Mouse (Mus musculus) monocyte, adult 5-6 weeks (primary cell): Measurements from ENCODE around the gene Rp9. TPM values are rescaled to one million over a fixed set of nuclear protein-coding genes. Genes with fewer than 3 reads are reported as not detected.
A peak's percentile ranks its signal among the peaks of the same experiment; 100 is the strongest.

Source experiments
- ATAC-seq: fragments of 153-309, 156-312 bp; replicated peaks from 2 replicates; pipeline ENCODE4 v1.8.0; 2017; ENCODE audit warnings: mild to moderate bottlenecking; ENCODE audit not compliant: low TSS enrichment, insufficient number of reproducible peaks, severe bottlenecking, poor library complexity, low FRiP score
- total RNA-seq: library from RNA; stranded (forward); fragments of 200-1000, 200-491, 200-594 nt; gene quantifications from 3 replicates; pipeline ENCODE4 v1.2.3, GENCODE M21; 2017

The Rp9 gene
- total RNA-seq = 99.7 to 169 TPM (median 157 TPM) in 3 replicates

DNA sequence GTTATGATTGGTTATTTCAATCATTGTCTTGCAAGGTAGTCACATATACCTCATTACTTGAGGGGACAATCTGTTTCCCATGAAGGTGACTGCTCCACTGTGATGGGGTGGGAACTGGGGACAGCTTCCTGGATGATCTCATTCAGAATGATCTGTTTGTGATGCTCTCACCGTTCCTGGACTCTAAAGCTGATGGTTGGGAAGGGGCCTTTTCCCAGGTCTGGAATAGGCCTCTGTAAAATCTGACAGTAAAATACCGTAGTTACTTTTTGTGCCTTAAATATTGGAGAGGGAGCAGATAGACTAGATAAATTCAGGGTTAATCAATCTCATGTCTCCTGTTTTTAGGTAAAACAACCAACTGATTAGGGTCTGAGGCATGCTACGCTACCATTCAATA, at the start of gene Rp9:
Gene Rp9 (minus strand): TSS at position 101 of the 400 bp plus-strand sequence.
- no peak for ATAC-seq

DNA sequence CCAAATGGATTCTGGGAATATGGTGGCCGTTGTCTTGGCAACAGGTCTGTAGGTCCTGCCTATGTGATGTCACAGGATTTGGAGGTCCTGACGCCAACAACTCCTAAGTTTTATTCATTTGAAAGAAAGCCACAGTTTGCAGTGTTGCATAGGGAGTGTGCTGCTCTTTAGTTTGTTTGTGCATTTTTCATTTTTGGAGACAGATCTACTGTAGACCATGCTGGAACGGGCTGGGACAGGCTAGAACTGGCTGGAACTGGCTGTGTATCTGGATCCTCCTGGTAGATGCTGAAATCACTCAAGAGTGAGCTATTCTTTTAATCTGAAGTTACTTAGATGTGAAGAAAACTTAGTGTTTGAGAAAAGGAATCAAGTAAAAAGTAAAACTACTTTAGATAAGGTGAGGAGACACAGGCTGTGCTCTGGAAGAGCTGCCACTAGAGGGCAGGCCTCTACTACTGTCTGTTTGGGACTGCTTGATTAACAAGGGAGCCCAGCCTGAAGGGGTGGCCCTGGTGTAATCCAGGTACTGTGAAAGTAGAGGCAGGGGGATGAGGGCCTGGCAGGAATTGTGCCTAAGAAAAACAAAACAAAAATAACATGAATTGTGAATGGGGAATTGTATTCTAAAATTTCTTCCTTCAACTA, 49.0 kb upstream of the Rp9 start:
- ATAC-seq = no peak

DNA sequence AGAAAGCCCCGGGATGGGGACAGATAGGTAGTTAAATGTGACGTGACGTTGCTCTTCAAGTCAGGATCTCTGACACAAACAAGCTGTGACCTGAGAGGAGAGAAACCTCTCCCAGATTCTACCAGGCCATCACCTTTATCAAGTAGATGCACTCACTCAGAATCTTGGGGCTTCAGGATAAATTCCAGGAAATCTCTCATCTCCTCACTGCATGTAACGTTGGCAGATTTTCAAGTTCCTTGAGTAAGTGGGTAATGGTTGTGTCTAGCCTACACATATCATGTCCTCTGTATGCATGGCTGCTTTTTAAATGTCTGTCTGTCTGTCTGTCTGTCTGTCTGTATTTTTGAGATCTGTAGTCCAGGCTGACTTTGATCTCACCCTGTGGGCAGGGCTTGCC, 45.5 kb upstream of the Rp9 start:
- ATAC-seq = no peak

DNA sequence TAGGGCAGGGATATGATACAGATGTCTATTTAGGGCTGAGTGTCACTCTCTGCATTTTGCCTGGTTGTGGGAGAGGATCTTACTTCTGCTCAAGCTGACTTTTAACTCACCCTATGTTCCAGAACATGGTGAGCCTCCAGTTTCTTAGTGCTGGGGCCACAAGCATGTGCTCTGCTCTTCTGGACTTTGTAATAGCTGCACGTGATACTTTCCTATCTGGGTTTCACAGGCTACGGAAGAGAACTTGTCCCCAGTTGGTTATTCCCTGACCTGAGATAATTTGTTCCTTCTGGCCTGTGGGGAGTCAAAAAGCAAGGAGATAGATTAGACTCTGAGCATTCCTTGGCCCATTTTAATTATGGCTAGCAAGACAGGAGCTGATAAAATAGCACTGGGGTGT, 36.0 kb upstream of the Rp9 start:
- ATAC-seq = no peak

DNA sequence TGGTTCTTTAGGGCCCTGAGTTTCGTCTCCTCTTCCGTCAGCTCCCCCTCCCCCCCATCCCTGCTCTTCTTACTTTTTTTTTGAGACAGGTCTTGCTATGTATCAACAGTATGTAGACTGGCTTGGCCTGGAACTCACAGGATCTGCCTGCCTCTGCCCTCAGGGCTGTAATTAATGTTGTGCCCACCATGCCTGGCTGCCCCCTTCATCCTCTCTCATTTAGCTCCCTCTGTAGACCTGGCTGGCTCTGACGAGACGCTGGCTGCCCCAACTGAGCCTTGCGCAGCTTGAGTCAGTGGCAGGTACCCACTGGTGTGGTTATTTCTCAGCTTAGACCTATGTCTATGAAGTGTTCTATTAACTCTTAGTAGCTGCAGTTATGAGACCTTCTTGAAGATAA, 34.0 kb upstream of the Rp9 start:
- no peak for ATAC-seq

DNA sequence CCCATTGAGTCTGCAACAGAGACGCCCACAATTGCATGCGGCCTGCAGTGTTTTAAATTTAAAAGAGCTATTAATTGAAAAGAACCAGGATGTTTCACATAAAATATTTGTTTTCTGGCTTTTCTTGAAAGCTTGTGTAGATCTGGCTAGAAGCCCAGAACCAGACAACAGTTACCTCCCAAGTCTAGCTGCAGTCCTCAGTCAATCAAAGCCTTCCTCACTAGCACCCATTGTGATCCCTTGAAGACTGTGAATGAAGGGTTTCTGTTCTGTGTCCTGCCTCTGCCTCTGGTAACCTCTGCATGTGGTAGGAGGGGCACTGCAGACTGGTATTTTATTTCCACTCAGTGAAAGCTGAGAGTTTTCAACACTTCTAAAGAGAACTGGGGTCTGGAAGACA, 33.4 kb upstream of the Rp9 start:
- no peak for ATAC-seq

DNA sequence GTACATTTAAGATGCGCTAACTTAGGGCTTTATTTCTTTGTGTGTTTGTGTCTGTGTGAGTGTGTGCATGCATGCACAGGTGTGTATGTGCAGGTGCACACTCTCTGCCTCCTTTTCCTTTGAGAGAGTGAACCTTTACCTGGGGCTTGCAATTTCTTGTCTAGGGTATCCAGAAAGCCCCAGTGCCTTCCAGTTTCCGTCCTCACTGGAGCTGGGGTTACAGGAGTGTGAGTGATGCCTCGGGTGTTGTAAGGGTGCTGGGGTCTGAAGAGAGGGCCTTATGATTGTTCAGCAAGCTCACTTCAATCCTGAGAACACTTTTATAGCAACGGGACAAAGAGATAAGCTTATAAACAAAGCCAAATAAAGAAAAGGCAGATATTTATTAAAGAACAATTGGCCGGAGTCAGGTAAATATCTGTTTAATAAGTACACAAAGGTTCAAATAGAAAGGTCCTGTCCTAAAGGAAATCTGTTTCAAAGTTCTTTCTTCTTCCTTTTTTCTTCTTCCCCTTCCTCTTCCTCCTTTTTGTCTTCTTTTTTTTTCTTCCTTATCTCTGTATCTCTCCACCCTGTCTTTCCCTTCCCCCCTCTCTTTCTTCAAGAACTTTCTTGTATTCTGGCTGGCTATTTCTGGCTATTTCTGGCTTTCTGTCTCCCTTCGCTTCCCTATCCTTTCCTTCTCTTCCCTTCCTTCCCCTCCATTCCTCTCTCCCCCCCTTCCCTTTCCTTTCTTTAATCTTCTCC, 27.7 kb upstream of the Rp9 start:
- ATAC-seq = no peak

DNA sequence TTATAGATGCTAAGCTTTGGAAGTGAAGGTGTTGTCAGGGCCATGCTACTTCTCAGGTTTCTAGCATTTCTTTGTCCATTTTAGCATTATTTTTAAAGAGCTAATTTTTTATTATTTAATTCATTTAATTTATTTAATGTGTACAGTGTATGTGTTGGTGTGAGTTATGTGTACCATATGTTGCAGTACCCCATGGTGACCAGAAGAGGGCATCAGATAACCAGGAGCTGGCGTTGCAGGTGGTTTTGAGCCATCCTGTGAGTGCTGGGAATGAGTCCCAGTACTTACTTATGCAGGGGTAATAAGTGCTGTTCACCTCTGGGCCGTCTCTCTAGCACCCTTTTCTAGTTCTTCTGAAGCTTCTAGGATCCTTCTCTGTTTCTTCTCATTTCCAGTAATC, 25.6 kb upstream of the Rp9 start:
- ATAC-seq = no peak

DNA sequence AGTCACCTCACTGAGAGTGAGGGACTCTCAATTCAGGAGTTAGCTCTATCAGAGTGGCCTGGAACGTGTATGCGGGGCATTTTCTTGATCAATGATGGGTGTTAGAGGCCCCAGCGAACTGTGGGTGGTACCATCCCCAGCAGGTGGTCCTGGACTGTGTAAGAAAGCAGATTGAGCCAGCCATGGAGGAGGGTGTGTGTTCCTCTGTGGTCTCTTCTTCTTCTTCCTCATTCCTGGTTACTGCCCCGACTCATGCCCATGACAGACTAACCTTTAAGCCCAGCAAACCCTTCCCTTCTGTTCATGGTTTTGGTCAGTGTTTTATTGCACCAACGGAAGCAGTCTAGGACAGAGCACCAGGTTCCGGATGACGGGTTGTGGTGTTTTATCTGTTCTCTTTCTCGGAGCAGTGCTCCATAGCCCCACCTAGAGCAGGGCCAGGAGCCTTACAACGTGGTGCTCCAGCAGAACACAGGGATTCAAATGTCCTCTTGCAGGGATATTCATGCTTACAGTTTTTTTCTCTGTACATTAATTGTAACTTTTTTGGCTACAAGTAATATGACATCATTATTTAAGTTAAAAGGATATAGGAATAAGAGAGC, 24.8 kb upstream of the Rp9 start:
- ATAC-seq = no peak

DNA sequence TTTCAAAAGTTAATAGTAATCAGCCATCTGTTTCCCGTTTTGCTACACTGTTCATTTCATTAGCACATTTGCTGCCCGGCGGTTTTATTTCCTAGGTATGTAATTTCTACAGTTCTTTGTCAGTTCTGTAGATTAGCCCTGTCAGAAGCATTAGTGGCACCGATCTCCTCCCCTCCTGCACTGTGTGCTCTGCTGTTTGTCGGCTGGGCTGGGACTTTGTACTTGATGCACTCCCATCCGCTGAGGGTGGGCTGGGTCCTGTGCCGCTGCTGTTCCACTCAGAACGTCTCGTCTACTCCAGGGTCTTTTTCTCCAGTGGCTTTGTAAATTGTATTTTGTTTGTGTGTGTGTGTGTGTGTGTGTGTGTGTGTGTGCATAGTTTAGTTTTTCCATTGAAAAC, 19.4 kb upstream of the Rp9 start:
- no peak for ATAC-seq

DNA sequence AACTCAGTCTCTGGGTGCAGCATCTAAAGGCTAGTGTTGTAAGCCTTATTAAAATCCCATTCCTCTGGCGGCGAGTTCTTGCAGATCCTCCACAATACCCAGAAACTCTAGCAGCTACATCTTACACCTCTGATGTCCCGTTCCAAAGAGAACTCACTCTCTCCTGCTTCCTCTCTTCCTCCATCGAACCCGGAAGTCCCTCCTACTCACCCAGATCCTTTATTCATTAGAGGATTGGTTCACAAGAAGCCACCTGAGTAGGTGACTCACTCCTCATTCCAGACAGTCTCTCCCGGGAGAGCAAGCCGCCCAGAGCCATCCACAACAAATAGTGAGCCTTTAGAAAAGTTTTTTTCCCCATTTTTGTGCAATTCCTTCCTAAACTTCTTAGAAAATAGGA, 16.7 kb upstream of the Rp9 start:
- ATAC-seq = no peak

DNA sequence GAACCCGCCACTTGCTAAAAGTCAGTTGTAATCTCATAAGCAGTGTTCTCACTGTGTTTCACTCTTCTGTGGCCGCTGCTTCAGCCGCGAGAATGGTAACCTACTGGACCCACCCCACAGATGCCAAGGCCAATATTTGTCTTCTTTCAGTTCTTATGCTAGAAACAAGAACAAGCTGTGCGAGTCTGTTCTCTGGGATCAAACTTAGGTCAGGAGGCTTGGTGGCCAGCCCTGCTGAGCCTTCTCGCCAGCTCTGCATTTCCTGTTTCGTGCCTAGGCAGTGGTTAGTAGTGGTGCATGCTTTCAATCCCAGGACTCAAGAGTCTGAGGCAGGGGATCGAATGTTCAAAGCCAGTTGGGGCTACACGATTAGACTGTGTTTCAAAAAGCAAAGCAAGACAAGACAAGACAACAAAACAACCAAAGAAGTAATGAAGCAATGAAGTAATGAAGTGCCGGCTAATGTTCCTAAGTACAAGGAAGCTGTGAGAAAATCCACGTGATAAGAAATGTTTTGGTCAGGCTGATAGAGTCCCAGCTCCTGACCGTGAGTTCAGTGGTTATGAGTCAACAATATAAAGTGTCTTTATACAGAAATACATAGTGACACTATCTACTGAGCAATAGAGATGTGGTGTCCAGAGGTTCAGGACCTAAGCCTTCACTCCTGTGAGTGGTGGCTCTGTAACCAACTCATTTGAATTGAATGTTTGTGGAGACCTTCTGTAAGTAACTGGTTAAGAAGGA, 15.2 kb upstream of the Rp9 start:
- no peak for ATAC-seq

DNA sequence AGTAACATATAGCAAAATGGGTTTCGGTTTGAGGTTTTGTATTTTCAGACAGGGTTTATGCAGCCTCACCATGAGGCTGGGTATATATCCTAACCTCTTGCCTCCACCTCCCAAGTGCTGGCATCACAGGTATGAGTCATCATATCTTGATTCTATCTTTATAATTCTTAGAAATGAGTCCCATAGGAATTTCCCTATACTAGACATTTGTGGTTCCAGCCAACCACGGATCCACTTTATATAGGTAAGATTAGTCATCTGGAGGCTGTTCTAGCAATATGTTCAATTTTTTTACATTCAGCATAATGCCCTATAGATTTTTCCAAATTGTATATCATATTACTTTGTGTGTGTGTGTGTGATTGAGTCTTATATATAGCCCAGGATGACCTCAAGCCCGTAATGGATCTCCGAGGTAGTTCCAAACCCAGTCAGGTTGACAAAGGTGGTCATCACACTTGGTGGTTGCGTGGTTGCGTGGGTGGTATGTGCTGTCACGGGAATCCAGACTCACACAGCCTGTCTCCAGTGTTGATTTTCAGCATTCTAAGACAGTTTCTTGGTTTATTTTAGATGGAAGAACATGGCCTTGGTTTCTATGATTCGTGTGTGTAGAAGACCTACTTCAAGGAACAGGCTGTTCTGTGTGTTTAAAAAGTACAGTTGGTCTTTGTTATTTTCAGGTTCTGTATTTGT, 14.5 kb upstream of the Rp9 start:
- ATAC-seq = no peak

DNA sequence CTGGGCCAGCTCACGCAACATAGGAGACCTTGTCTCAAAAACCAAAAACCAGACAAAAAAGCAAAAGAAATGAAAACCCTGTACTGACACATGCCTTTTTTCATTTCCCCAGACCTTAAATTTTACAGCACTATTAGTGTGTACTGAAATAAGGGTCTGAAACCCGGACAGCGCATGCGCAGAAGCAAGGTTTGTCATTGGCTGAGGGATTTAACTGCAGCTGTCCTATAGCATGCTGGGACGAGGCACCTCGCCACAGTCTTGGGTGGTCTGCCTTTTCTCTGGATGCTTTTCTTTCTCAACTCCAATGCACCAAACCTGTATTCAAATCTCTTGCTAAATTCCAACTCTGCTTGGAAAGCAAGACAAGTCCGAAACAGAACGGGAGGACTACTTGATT, 9.4 kb upstream of the Rp9 start:
- ATAC-seq = no peak

DNA sequence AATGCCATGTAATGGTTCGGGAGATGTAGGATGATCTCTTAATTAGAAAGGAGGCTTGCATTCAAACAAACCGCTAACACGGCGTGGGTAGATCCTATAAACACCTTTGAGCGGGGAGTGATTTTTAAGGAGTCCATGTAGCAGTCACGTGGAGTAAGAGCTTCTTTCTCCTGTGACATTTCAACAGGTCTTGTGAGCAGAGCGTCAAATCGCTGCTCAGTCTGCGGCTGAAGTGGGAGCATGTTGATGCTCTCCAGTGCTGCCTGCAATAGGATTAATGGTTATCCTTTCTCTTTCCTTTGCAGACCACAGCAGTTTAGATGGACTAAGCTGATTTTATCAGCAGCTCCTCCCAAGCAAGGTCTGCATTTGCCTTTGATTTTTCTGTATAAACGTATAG, 6.7 kb upstream of the Rp9 start:
- ATAC-seq = no peak

DNA sequence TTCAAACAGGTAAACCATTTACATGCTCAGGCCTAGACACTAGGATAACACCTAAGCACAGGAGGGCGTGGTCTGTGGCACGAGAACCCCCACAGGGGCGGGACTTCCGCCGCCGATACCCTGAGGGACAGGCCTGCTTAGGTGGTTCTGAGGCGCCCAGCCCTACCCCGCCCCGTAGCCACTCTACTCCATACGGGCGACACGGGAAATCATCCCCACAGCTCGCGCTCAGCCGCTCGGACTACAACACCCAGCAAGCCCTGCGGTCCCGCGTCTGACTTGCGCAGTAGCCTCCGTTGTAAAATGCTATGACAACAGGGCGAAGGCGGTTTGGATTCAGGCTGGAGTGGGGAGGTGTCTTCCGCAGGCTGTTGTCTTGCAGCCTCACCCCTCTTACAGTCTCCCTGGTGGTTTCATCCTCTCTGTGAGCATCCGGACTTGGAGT, 5.9 kb upstream of the Rp9 start, which contains the start of gene Bbs9:
Gene Bbs9 (plus strand): TSS at position 292 of the 445 bp plus-strand sequence.
- peak; percentile 100 for ATAC-seq

DNA sequence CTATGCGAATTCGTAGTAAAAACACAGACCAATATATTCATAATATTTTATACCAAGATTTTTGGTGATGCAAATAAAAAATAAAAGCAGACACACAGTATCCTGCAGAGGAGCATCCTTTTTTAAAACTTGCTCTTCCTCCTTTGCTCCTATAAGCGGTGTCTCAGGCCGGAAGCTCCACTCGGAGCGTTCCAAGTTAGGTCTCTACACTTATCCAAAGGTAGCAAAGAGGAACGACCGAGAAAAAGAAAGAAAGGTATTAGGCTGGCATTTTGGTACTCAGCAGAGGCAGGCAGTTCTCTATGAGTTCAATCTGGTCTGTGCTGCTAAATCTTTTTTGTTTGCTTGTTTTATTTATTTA, 664 bp downstream of the Rp9 start:
- ATAC-seq = no peak

DNA sequence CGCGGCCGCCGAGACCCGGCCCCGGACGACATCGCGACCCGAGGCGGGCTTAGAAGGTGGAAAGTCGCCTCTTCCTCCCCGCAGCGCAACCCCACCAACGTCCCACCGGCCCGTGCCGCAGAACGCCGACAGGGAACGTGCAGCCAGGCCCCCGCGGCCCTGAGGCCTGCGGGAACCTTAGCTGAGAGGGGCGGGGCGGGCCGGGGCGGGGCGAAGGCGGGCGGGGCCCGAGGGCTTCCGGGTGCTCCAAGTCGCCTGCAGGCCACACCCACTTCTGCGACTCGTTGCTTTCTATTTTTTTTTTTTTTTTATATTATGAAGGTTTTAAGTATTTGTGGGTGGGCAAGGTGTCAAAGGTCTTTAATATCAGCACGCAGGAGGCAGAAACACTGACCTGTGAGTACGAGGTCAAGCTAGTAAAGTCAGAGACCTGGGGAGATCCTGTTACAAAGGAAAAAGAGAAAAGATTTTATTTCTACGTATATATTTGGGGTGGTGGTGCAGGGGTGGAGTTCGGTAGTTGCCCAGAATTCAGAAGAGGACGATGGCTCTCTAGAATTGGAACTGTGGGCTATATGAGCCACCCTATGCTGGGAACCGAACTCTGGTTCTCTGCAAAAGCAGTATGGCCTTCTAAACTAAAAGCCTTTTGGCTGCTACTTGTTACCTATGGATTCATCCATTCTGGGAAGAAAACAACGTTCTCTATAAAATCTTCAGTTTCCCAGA, 1.2 kb downstream of the Rp9 start:
- ATAC-seq = peak; percentile 68
